Mouse (Mus musculus): Measurements from ENCODE around the gene Mlf2.

- no peak for TF ChIP-seq E2F4 (IDR thresholded peaks at IDR 0.05; ENCODE audit: borderline replicate concordance, low read depth, low read length)
- TF ChIP-seq CTCF (IDR thresholded peaks at IDR 0.05 in 2 of 3, conservative IDR thresholded peaks at IDR 0.05 in 1 of 3; ENCODE audit: control insufficient read depth in 1 of 3, insufficient read depth in 1 of 3, low read depth in 2 of 3, low read length in 3 of 3, poor library complexity in 1 of 3, severe bottlenecking in 1 of 3): peak; percentile 45 to 55 (median 54)
- TF ChIP-seq POLR2AphosphoS2 (IDR thresholded peaks at IDR 0.05; ENCODE audit: low read length): no peak
- no peak for TF ChIP-seq GATA1 (IDR thresholded peaks at IDR 0.05; ENCODE audit: low read depth, low read length)
- TF ChIP-seq JUND (IDR thresholded peaks at IDR 0.05; ENCODE audit: low read depth, low read length): no peak
These were observed 35.4 kb downstream of the Mlf2 start for GRCm38 (mm10) chr6:124966466-124967118.
